Mouse (Mus musculus) neural tube, embryonic 10.5 days (tissue): ENCODE results near the gene Vmp1.

Experiments used
- DNase-seq: peaks from one replicate; pipeline ENCODE4 v3.0.0-alpha.2; 2017; ENCODE audit warnings: low spot score; ENCODE audit errors: extremely low spot score

The Vmp1 gene

DNA sequence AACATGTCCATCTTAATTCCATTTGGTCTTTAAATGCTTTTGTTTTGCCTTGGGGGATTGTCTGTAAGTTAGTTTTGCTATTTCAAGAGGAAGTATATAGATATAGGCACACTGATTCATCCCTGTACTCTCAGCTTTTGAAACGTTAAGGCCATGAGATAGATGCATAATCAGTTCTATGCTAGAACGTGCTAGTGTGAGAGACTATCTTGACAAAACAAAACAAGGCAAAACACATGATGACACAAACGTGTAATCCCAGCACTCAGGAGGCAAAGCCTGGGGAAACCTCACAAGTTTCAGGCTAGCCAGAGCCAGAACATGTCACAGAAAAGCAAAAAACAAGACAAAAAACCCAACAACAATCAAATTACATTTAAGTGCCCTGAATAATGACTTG lies 10.9 kb downstream of the Vmp1 start:
- no peak for DNase-seq

DNA sequence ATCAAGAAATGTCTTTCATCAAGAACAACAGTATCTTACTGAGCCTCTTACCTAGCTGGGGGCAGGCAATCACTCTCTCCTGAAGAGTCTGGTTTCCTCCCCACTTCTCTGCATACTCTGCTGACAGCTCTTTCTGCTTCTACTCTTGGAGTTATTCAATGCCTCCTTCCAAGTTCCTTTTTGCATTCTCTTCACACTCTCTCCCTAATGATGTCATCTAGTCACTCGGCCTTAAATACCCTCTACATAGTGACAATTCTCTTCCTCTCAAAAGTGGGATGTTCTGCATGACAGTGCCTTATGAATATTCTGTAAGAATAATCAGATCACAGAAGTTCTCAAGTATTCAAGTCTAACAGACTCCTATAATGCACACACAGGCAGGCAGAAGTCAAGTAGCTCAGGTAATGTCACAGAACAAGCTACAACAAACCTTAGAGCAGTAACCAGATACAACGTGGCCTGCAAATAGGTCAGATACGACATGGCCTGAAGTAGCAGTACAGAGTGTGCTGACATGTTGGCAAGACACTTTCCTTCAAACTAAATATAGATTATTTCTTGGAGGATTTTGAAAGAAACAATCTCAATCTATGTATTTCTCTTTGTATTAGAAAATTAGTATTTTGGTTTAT lies 12.5 kb downstream of the Vmp1 start:
- DNase-seq = no peak

DNA sequence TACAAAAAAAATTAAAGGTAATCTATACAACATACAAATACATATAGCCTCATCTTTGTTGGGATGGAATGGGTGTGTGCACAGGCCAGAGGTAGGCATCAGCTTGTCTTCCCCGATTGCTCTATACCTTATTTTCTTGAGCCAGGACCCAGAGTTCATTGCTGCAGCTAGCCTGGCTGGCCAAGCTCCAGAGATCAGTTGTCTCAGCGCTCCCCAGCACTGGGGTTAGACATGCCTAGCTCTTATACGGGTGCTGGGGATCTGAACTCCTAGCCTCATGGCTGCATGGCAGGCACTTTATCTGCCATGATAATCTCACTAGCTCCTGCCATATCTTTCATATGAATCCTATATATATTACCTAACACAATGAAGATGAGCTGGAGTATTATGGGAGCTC lies 15.5 kb downstream of the Vmp1 start:
- no peak for DNase-seq

DNA sequence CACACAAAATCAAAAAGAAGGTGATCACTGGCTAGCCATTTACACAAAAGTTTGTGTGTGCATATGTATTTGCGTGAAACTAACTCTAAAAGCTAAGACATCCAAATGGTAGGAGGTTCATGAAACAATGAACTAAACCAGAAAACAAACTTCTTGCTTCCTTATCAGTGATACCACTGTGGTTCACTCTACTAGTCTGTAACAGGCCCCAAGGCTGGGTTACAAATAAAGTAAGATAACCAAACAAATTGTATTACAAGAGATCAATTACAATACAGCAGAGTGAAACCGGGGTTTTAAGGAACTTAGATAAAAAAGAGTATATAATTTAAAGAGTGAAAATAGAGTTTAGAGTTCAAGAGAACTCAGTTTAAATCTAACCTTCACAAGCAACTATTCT lies 16.1 kb downstream of the Vmp1 start:
- no peak for DNase-seq

DNA sequence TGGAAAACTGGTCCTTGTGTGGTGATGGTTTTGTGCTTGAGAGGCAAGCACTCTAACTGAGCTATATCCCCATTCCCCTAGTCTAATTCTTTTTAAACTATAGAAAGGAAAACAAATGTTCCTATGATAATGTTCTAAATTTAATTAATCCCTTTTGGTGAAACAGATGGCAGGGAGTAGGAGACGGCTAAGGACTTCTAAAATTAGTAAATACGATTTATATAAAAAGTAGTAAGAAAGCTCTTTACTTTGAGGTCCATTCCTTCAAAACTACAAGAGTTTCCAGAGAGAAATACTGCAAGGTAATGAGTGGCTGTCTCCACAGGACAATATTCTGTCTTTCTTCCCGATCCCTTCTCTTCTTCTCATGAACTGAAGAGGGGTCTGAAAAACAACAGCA lies 19.2 kb downstream of the Vmp1 start:
- no peak for DNase-seq

DNA sequence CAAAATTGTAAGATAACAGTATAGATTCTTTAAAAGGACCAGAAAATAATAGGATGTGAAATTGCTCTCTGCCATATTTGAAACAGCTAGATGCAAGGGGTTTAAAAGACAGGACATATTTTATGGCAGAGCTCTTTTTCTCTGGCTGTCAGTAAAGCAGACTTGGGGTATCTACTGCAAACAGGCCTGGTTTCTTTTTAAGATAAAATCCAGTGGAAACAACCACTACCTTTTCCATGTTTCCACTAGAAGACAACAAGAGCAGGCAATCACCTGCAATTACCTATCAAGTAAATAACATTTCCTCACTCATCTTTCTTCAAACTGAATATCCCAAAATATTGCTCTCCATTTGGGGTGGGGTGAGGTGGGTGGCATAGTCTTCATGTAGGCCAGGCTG lies 19.7 kb downstream of the Vmp1 start:
- DNase-seq = no peak

DNA sequence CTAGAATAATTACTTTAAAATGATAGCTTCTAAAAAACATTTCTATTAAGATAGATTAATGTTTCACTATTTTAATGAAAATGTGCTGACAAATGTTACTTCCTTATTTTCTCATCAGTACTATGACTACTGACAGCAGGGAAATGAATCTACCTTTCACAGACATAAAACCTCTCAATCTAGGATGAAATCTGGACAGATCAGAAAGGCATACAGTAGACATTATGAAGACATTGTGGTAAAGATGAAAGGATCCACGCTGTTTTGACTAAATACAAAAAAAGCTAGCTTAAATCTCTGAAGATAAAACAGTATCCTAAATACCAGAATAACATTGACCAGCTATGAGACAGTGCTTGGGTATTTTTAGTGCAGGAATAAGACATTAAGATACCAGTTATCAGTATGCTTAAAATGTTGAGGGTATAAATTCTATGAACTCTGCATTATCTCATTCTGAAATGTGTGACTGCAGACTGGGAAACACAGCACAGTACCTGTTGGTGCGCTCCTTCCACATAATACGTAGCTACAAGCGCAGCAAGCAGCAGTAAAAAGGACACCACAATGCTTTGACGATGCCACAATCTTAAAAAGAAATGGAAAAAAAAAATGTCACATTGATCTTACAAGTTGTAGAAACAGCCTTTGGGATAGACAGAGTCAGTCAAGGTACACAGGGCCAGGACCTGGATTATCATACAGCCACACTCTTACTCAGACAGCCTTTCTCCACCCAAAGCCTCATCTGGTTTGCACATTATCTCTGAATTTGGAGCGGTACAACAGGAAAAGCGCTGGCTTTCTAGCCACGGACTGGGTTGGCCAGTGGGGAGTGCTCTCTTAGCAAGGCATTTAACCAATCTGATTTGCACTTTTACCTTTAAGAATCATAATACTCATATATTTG lies 20.4 kb downstream of the Vmp1 start:
- no peak for DNase-seq

DNA sequence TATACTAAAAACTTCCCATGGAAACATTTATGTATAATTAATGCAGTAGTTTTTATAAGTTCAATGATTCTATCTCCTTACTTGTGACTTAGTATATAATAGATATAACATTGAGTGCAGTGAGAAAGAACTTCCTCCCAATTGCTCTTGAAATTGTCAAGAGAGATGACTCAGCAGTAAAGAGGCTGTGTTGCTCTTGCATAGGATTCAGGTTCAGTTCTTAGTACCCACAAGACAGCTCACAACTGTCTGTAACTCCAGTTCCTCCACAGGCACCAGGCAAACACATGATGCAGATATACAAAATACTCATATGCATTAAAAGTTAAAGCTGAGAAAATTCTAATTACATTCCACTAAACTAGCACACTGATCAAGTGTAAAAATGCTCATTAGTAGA lies 25.8 kb downstream of the Vmp1 start:
- no peak for DNase-seq

DNA sequence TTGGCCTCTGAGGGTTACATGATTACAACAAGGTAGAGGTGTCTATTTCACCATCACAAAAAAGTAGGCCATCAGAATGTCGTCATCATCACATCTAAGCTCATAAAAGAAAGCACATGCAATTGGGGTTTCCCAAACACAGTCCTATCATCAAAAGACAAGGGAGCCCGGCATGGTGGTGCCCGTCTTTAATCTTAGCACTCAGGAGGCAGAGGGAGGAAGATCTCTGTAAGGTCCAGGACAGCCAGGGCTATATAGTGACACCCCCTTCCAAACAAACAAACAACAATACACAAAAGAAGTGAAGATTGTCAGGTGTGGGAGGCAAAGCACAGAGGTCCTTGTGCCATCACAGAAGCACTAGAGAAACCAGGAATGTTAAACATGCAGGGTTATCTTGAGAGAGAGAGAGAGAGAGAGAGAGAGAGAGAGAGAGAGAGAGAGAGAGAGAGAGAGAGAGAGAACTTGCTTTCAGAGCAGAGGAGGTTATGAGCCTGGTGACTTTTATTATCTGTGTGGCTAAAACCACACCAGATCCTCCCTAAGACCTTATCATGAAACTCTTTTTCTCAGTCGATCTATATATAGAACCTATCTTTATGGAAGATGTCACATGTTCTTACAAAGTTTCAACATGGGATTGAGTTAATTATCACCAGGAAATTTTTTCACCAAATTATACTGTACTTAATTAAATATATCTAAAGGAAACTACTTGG lies 26.6 kb downstream of the Vmp1 start:
- no peak for DNase-seq

DNA sequence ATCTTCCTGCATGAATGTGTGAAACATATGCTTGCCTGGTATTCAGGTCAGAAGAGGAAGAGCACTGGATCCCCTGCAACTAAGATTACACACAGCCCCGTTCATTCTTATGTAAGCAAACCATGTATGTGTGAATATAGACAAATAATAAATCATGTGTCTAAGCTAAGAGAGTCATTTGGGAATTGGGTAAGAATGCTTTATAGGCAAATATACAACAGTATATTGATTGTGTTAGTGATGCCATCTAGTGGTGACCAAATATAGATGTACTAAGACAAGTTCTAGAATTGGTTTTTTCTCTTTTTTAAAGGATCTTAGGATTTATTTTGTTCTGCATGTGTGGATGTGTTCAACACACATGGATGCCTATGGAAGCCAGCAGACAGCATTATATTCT lies 28.0 kb downstream of the Vmp1 start:
- no peak for DNase-seq

DNA sequence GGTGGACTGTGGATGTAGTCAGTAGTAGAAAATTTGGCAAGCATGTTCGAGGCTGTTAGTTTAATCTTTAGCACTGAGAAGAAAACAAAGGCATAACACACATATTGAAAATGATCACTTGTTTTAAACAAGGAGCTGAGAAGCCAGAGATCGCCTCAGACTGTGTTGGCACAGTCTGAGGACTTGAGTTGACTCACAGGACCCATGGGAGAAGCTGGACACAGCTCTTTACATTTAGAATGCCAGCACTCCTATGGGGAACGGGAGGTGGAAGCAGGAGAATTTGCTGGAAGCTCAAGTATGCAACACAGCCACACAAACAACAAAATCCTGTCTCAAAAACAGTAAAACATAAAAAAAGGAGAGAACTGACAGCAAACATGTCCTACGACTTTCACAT lies 29.5 kb downstream of the Vmp1 start:
- DNase-seq = no peak

DNA sequence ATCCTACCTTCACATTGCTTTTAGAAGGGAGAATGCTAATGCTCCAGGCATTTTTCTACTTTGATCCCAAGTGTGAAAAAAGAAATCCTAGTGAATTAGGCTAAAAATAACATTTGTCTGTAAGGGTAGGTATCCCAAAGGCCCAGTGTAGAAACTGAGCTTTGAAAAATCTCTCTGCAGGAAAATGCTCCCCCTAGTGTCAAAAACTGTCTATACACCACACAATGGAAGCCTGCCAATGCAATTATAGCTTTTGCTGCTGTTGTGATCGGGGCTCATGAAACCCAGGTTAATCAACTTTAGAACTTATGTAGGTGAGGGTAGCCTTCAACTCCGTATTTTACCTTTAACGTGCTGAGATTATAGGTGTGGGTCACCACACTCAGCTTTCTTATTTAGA lies 30.2 kb downstream of the Vmp1 start:
- no peak for DNase-seq

DNA sequence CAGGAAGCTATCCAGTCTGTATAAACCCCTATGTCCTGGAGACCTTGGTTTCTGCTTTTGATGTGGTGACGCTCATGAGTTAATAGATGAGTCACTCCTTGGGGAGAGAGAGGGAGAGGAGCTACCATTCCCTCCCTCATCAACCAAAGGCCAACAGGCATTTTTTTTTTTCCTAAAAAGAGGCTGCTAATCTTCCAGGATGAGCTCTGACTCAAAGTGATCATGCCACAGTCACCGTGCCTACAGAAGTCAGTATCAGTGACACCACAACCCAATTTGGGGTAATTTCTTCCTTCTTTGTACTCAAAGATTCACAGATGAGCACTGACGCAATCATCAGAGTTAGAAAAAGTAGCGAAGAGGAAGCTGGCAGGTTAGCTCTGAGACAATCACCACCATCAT lies 31.1 kb downstream of the Vmp1 start:
- no peak for DNase-seq

DNA sequence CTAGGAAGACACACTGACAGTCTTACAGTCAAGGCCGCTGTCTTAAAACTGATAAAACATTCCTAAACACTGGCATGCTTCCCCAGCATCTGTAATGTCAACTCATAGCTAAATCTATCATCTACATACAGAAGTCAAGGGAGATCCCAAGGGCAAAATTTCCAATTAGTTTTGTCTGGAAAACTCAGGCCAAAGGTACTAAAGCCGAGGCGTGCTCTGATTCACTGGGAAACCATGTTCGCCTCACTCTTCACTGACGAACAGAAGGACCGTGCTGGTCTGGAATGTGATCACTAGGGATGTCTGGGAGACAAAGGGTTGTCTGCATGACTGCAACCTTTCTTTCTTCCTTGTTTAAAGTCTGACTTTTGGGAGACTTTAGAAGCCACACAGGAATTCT lies 33.0 kb downstream of the Vmp1 start:
- DNase-seq = no peak

DNA sequence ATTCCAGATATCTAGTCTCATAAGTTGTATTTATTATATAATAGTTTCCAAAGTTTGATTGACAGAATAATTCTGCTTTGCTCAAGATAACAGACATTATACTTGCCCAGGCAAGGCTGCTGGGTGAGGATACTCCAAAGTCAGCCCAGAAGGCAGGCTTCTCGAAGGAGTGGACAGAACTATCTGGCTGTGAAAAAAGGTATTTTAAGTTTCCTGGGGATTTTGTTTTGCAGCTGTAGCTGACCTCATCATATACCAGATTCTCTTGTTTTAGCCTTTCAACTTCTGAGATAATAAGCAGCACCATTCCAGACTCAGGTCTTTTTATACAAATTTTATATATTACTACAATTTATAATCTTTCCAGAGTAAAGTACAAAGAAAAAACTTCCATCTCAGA lies 34.1 kb downstream of the Vmp1 start:
- no peak for DNase-seq

DNA sequence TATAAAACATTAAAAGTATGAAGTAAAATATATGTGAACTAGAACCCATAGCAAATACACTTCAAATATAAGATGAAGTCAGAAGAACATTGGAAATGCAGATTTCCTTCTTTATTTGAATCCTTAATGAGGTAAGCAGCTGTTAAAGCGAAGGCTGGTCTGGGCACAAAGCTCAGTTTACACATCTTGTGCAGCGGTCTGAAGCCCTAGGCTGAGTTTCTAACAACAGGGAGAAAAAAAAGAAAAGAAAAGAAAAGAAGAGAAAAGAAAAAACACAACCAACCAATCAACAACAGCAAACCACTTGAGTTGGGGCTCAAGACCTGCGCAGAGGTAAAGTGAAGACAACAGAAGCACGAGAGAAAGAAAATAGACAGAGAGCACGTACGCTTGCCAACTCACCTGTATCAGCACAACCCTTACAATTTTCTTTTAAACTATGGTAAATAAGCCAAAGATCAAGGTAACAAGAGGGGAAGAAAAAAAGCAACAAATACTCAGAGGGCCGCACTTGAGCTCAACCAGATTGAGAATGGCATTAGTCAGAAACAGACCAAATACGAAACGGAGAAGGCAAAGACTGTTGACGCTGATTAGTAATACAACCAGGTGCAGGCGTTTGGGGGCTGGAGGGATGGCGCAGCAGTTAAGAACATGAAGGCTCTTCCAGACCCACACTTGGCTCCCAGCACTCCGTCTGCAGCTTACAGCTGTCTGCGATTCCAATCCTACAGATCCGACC lies 35.8 kb downstream of the Vmp1 start:
- DNase-seq = no peak

DNA sequence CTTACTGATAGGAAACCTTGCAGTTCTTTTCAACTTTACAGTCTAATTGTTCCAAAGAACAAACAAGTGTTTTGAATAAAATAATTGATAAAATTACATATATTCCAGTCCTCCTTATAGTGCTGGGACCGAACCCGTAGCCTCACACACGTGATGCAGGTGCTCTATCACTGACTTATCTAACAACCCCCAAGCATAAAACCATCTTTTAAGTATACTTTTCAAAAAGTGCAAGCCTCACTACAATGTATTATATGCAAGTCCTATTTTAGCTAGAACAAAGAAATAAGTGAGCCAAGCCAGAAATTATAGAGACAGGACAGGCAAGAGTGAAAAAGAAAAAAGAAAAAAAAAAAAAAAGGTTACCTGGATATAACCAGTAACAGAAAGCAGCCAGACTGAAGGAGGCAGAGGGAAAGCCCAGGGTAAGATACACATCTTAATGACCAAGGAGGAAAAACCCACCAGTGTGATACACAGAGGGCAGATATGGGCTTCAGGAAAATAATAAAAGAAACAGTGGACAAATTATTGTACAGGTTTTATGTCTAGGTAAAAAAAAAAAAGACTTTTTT lies 36.7 kb downstream of the Vmp1 start:
- DNase-seq = no peak

DNA sequence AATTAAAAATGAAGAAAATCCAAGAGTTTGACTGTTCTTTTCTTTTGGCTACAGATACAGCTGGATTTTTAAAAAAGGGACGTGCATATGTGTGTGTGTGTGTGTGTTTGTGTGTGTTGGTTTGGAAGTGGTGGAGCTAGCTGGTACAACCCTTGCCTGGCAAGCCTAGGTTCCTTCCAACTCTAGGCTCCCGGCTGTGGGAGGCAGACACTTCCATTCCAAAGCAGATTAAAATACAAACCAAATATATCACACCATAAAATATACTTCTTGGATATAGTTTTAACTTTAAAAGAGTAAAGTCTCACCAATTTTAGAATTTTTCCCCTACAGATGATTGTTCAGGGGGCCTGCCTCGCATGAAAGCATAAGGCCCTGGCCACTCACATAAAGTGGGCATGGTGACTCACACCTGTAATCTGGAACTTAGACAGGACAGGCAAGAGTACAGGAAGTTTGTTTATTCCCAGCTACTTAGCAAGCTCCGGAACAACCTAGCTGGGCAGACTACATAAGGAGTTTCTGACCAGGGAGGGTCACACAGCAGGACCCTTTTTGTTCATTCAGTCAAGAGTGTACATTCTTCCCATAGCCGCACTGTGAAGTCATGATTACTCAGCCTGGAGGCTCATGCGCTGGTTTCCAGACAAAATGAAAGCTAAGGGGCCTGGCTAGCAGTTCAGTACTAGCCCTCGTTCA lies 37.4 kb downstream of the Vmp1 start:
- no peak for DNase-seq

DNA sequence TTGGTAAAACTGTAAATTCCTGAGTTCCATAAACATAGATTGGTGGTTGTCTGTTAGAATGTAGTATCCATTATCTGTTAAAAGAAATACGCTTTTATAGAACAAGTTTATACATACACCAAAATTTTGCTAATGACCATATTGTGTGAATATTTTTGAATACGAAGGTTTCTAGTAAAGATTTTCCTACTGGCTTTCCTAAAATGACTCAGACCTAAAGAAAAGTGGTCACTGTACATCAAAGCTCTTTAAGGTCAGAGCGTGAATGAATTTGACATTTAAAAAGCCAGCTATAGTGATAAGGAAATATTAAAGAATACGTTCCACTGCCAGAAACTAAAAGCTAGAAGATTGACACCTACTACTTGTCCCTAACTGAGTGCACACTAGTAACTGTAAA lies 39.1 kb downstream of the Vmp1 start:
- no peak for DNase-seq

DNA sequence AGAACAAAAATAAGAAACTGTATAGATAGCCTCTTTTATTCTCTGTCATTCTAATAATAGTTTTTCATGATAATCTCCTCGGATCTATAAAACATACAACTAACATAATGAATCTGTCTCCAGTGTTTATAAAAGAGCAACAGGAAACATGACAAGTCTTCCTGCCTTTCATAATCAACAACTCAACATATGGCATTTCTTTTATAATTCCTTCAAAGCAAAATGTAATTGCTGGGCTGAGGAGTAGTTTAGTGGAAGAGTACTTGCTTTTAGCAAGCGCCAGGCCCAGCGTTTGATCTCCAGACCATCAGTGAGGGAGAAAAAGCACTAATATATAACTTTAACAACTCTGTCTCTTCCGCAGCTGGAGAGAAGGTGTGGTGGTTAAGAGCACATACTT lies 41.9 kb downstream of the Vmp1 start:
- DNase-seq = no peak

DNA sequence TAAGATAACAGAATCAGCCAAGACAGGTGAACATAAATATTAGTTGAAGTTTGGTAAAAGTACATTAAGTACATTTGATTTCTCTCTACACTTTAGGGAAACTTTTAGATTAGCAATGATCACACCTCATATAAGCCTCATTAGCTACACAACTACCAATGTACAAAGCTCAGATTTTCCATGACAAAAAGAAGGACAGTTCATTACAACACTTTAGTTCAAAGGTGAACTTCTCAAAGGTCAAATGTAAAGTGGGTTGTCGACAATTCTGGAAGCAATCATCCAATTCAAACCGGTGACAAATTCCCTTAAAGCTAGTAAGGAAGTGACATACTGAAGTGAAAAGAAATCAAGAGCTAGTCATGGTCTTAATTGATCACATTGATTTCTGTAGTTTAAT lies 45.9 kb downstream of the Vmp1 start:
- DNase-seq = no peak
